Mouse (Mus musculus) liver, embryonic 12.5 days (tissue): Measurements from ENCODE around the gene Prune2. TPM values are rescaled to one million over a fixed set of nuclear protein-coding genes. Genes with fewer than 3 reads are reported as not detected.

Experiments used
- ATAC-seq: fragments of 200-750 bp; cut with Nextera tagmentation; 2 replicates; pipeline ENCODE4 v1.8.0; 2017; ENCODE audit warnings: moderate number of reproducible peaks, mild to moderate bottlenecking, moderate library complexity
- H3K27ac ChIP-seq: fragments of 300-500 bp; sonication (generic); 2 replicates; pipeline ENCODE4 v1.5.1; 2016; ENCODE audit warnings: mild to moderate bottlenecking
- H3K27me3 ChIP-seq: fragments of 300-500 bp; sonication (generic); replicated peaks from 2 replicates; pipeline ENCODE4 v1.6.1; 2016; ENCODE audit warnings: mild to moderate bottlenecking, moderate library complexity
- H3K36me3 ChIP-seq: fragments of 300-500 bp; sonication (generic); 2 replicates; pipeline ENCODE4 v1.6.1; 2016; ENCODE audit warnings: mild to moderate bottlenecking, moderate library complexity
- H3K4me1 ChIP-seq: fragments of 300-500 bp; sonication (generic); 2 replicates; pipeline ENCODE4 v1.6.1; 2016
- H3K4me2 ChIP-seq: fragments of 300-500 bp; sonication (generic); 2 replicates; pipeline ENCODE4 v1.6.1; 2016; ENCODE audit warnings: mild to moderate bottlenecking, moderate library complexity
- H3K4me3 ChIP-seq: fragments of 300-500 bp; sonication (generic); 2 replicates; pipeline ENCODE4 v1.5.1; 2016; ENCODE audit warnings: mild to moderate bottlenecking, moderate library complexity
- H3K9ac ChIP-seq: fragments of 300-500 bp; sonication (generic); 2 replicates; pipeline ENCODE4 v1.6.1; 2016; ENCODE audit warnings: mild to moderate bottlenecking, moderate library complexity
- H3K9me3 ChIP-seq: fragments of 300-500 bp; sonication (generic); replicated peaks from 2 replicates; pipeline ENCODE4 v1.6.1; 2016; ENCODE audit warnings: mild to moderate bottlenecking, moderate library complexity
- WGBS: fragments of 180-500 bp; shearing (Covaris S2); methylation state at CpG from one replicate; pipeline ENCODE4 v1.1.7; 2016; ENCODE audit not compliant: insufficient replicate concordance; 5-methylcytosine and 5-hydroxymethylcytosine counted together
- polyA plus RNA-seq: library from polyadenylated mRNA; unstranded; fragments of >200 nt; fragmentation: Nextera tagmentation; extraction: Ambion mirVana; gene quantifications from 2 replicates; pipeline ENCODE4 v1.2.1, GENCODE M21; 2016

Gene Prune2
- polyA plus RNA-seq, 1 experiment from 2014 or later, result 0.95 TPM

GRCm38 (mm10) chr19:17252845-17253244 is 296.9 kb downstream of the Prune2 start:
- no peak overlapping the region for H3K9ac ChIP-seq
- no peak overlapping the region for H3K4me3 ChIP-seq
- H3K27me3 ChIP-seq, result no peaks in the 10 kb centered on the region
- ATAC-seq, result no peak
- 13% methylated on average over 3 of the region's 3 CpGs for WGBS
- no peak overlapping the region for H3K4me2 ChIP-seq
- H3K9me3 ChIP-seq, result no peaks in the 10 kb centered on the region
- H3K27ac ChIP-seq, result no peak overlapping the region
- no peaks in the 10 kb centered on the region for H3K36me3 ChIP-seq
- H3K4me1 ChIP-seq, result no peaks in the 10 kb centered on the region

- no peaks in the 10 kb centered on the region for H3K27me3 ChIP-seq
- H3K36me3 ChIP-seq, result no peaks in the 10 kb centered on the region
- no peak overlapping the region for H3K27ac ChIP-seq
- WGBS, result 63% methylated on average over 4 of the region's 4 CpGs
- H3K4me1 ChIP-seq, result no peaks in the 10 kb centered on the region
- H3K9me3 ChIP-seq, result no peaks in the 10 kb centered on the region
- no peak for ATAC-seq
- H3K4me2 ChIP-seq, result no peak overlapping the region
- H3K9ac ChIP-seq, result no peak overlapping the region
- H3K4me3 ChIP-seq, result no peak overlapping the region
These were observed 299.6 kb downstream of the Prune2 start for GRCm38 (mm10) chr19:17255511-17255910.

DNA sequence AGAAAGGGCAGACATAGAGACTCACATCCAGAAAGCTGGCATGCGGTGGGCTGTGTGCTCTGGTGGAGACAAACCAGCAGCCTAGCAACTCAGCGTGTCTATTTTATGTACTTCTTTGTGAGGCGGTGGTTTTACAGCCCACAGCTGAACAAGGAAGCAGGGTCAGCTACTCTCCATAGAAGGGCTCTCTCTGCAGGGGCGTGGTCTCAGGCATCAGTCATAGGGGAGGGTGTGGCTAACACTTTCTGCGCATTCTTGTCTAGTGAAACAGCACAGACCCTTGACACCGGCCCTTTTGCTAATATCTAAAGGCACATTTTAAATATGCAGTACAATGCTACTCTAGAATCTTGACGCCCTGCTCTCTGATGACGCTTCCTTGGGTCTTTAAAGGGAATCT is 300.5 kb downstream of the Prune2 start:
- Histone ChIP-seq H3K4me3 (no peak overlapping the region), H3K9ac (no peak overlapping the region), H3K27ac (no peak overlapping the region), H3K27me3 (no peaks in the 10 kb centered on the region), H3K36me3 (no peaks in the 10 kb centered on the region), H3K4me1 (no peaks in the 10 kb centered on the region), H3K9me3 (no peaks in the 10 kb centered on the region), H3K4me2 (no peak overlapping the region)
- WGBS, result 55% methylated on average over 8 of the region's 8 CpGs
- peak; percentile 47; the same call in 1 of the 2 replicates for ATAC-seq

GRCm38 (mm10) chr19:17256867-17257266 is 300.9 kb downstream of the Prune2 start:
- Histone ChIP-seq H3K4me3 (no peak overlapping the region), H3K36me3 (no peaks in the 10 kb centered on the region), H3K27me3 (no peaks in the 10 kb centered on the region), H3K4me2 (no peak overlapping the region), H3K9me3 (no peaks in the 10 kb centered on the region), H3K27ac (no peak overlapping the region), H3K9ac (no peak overlapping the region), H3K4me1 (no peaks in the 10 kb centered on the region)
- WGBS, result 79% methylated on average over 10 of the region's 10 CpGs
- ATAC-seq, result no peak

DNA sequence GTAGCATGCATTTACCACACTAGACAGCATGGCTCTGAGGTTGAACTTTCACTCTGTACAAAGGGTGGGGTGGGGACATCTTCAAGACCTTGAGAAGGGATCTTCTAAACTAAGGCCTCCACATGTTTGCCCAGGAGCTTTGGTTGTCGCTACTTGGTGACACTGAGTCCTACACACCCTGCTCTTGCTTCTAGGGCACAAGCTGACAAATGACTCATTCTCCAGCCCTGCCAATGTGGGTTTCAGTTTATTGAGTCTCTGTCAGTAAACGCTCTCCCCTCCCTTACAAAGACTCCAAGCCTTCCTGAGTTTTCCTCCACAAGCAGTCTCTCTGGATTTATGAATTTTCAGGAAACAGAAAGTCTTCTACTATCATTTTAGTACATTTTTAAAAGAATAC is 307.3 kb downstream of the Prune2 start:
- WGBS, result 66% methylated on average over 2 of the region's 2 CpGs

GRCm38 (mm10) chr19:17263679-17264370 is 307.9 kb downstream of the Prune2 start:
- 54% methylated on average over 13 of the region's 13 CpGs for WGBS
- Histone ChIP-seq H3K4me3 (no peak overlapping the region), H3K4me1 (peaks cover 6% of the 10 kb centered on the region), H3K9ac (no peak overlapping the region), H3K9me3 (no peaks in the 10 kb centered on the region), H3K27me3 (no peaks in the 10 kb centered on the region), H3K4me2 (no peak overlapping the region), H3K36me3 (no peaks in the 10 kb centered on the region), H3K27ac (no peak overlapping the region)
- ATAC-seq, result peak; percentile 73

More for the DNA sequence above, 307.3 kb downstream of the Prune2 start:
- H3K4me2 ChIP-seq, result no peak overlapping the region
- no peaks in the 10 kb centered on the region for H3K36me3 ChIP-seq
- ATAC-seq, result no peak
- no peak overlapping the region for H3K27ac ChIP-seq
- no peaks in the 10 kb centered on the region for H3K9me3 ChIP-seq
- H3K4me3 ChIP-seq, result no peak overlapping the region
- peaks cover 6% of the 10 kb centered on the region for H3K4me1 ChIP-seq
- no peaks in the 10 kb centered on the region for H3K27me3 ChIP-seq
- no peak overlapping the region for H3K9ac ChIP-seq

DNA sequence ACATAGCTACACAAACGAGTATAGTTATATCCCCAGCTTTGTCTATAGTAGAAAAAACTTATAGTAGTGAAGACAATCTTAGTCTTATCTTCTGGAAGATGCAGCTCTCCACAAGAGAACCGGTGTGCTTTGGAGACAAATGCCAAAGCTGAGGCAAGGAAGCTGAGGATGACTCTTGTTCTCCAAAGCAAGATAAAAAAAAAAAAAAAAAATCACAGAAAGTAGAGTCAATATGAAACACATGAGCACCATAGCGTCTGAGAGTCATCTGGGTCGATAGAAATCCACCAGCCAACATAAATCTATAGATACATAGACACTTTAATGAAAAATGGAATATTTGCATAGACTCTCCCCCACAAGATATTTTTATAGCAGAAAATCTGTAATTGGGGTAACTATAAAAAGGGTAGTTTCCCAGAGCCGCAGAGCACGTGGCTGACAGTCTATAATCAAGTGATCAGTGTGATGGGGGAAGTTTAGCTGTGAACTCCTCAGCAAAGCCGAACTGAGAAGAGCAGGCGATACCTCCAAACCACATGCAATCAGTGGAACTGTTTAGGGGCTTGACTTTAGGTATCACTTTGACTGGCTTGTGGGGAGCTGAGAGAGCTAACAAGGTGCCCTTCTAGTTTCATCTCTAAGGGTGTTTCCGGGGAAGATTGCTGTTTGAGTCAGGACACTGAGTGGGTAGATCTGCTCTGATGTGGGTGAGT is 308.7 kb downstream of the Prune2 start:
- Histone ChIP-seq H3K4me2 (no peak overlapping the region), H3K4me3 (no peak overlapping the region), H3K36me3 (no peaks in the 10 kb centered on the region), H3K27ac (no peak overlapping the region), H3K27me3 (no peaks in the 10 kb centered on the region), H3K4me1 (peaks cover 6% of the 10 kb centered on the region), H3K9ac (no peak overlapping the region), H3K9me3 (no peaks in the 10 kb centered on the region)
- WGBS, result 67% methylated on average over 9 of the region's 9 CpGs
- no peak for ATAC-seq

DNA sequence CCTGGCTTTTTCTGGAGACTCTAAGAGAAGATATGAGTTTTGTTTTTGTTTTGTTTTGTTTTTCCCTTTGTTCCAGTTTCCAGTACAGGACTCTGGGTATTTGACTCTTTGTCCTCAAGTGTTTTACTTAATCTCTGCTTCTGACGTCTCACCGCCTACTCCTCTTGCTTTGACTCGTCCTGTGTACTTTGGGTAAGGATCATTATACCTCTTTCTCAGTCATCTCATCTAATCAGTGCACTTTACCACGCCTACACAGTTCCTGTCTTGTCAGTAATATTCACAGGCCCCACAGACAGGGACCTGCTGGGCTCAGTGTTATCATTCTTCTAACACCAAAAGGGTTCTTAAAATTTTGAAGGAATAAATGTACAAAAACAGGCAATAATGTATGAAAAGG is 312.8 kb downstream of the Prune2 start:
- H3K36me3 ChIP-seq, result no peaks in the 10 kb centered on the region
- H3K9ac ChIP-seq, result no peak overlapping the region
- H3K4me3 ChIP-seq, result no peak overlapping the region
- H3K9me3 ChIP-seq, result no peaks in the 10 kb centered on the region
- H3K4me1 ChIP-seq, result peaks cover 4% of the 10 kb centered on the region
- no peak overlapping the region for H3K27ac ChIP-seq
- H3K27me3 ChIP-seq, result no peaks in the 10 kb centered on the region
- WGBS, result 58% methylated on average over 4 of the region's 4 CpGs
- no peak overlapping the region for H3K4me2 ChIP-seq
- ATAC-seq, result no peak

DNA sequence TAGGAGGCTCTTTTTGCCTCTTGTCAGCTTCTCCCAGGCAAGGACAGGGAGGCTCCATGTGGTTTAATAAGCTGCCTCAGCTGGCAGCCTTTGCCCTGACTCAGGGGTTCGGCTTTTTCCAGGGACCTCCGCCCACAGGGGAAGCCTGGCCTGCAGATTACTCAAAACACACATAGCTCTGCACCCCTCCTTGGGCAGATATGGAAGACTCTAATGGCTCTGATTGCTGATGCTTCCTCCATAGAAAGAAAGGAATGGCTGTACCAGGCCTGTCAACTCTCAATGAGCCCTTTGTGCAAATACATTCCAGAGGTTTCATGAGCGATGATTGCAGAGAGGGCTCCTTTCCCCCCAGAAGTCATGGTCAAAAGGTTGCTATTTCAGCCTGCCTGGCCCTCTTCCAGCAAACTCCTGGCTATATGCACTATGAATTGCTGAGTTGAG is 315.3 kb downstream of the Prune2 start:
- Histone ChIP-seq H3K9me3 (no peaks in the 10 kb centered on the region), H3K9ac (no peak overlapping the region), H3K27ac (no peak overlapping the region), H3K36me3 (no peaks in the 10 kb centered on the region), H3K27me3 (no peaks in the 10 kb centered on the region), H3K4me1 (no peaks in the 10 kb centered on the region), H3K4me2 (no peak overlapping the region), H3K4me3 (no peak overlapping the region)
- no peak for ATAC-seq
- 51% methylated on average over 3 of the region's 3 CpGs for WGBS

DNA sequence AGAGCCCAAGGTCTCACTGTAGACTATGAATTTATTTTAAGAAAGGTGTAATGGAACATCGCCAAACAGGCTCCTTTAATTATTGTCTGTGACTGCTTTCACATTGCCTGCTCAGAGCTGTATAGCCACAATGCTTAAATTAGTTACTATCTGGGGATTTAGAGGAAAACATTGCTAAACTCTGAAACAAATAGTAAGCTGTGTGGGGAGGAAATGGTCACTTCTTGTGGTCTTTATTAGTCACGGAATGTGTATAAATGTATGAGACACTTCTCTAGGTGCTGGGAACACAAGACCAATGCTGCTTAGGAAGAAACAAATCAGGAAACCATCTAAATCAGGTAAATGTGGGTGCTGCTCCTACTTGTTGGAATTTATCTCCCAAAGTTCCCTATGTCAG is 317.1 kb downstream of the Prune2 start:
- no peak overlapping the region for H3K4me3 ChIP-seq
- no peaks in the 10 kb centered on the region for H3K9me3 ChIP-seq
- no peak overlapping the region for H3K27ac ChIP-seq
- no peak overlapping the region for H3K9ac ChIP-seq
- H3K36me3 ChIP-seq, result no peaks in the 10 kb centered on the region
- H3K4me1 ChIP-seq, result no peaks in the 10 kb centered on the region
- H3K4me2 ChIP-seq, result no peak overlapping the region
- no peak for ATAC-seq
- 68% methylated on average over 2 of the region's 2 CpGs for WGBS
- no peaks in the 10 kb centered on the region for H3K27me3 ChIP-seq
